Mouse (Mus musculus): ENCODE measurements at regions not wholly inside any gene's neighbourhood (a gene's known extent, or its start where the extent isn't known, plus 50 kb on each side); places are given as distances from the start of the nearest gene placed in this dataset.

GRCm38 (mm10) chr9:47276303-47277005 is 253.5 kb upstream of the Cadm1 start:
- DNase-seq = no peak

- DNase-seq = no peak
These were observed 250.6 kb upstream of the Cadm1 start for GRCm38 (mm10) chr9:47279410-47279809.

GRCm38 (mm10) chr9:47280146-47280545 is 249.8 kb upstream of the Cadm1 start:
- no peak for DNase-seq

GRCm38 (mm10) chr9:47280598-47280997 is 249.4 kb upstream of the Cadm1 start:
- DNase-seq = no peak

GRCm38 (mm10) chr9:47283746-47284455 is 246.1 kb upstream of the Cadm1 start:
- no peak for DNase-seq

- no peak for DNase-seq
These were observed 242.8 kb upstream of the Cadm1 start for GRCm38 (mm10) chr9:47286930-47287722.

GRCm38 (mm10) chr9:47288587-47289199 is 241.3 kb upstream of the Cadm1 start:
- DNase-seq = peak; percentile 63

GRCm38 (mm10) chr9:47300633-47301032 is 229.3 kb upstream of the Cadm1 start:
- peak; percentile 93 for DNase-seq

- DNase-seq = peak; percentile 99
These were observed 222.7 kb upstream of the Cadm1 start for GRCm38 (mm10) chr9:47307125-47307751.

- peak; percentile 73 for DNase-seq
These were observed 222.0 kb upstream of the Cadm1 start for GRCm38 (mm10) chr9:47307752-47308500.

GRCm38 (mm10) chr9:47313433-47313832 is 216.5 kb upstream of the Cadm1 start:
- no peak for DNase-seq

GRCm38 (mm10) chr9:47314236-47314635 is 215.7 kb upstream of the Cadm1 start:
- no peak for DNase-seq

- DNase-seq = no peak
These were observed 209.6 kb upstream of the Cadm1 start for GRCm38 (mm10) chr9:47320345-47320744.

- no peak for DNase-seq
These were observed 208.7 kb upstream of the Cadm1 start for GRCm38 (mm10) chr9:47321106-47321789.

GRCm38 (mm10) chr9:47322293-47322692 is 207.7 kb upstream of the Cadm1 start:
- DNase-seq = no peak

- no peak for DNase-seq
These were observed 206.9 kb upstream of the Cadm1 start for GRCm38 (mm10) chr9:47323051-47323450.

- DNase-seq = no peak
These were observed 202.4 kb upstream of the Cadm1 start for GRCm38 (mm10) chr9:47327575-47327974.

GRCm38 (mm10) chr9:47332929-47333328 is 197.0 kb upstream of the Cadm1 start:
- DNase-seq = no peak

- peak; percentile 43 for DNase-seq
These were observed 191.8 kb upstream of the Cadm1 start for GRCm38 (mm10) chr9:47338221-47338620.

GRCm38 (mm10) chr9:47346527-47347111 is 183.4 kb upstream of the Cadm1 start:
- no peak for DNase-seq

GRCm38 (mm10) chr9:47350301-47350700 is 179.7 kb upstream of the Cadm1 start:
- DNase-seq = no peak

Data from cerebellum, adult 9-10 months (tissue).